In the genomic region with DNA sequence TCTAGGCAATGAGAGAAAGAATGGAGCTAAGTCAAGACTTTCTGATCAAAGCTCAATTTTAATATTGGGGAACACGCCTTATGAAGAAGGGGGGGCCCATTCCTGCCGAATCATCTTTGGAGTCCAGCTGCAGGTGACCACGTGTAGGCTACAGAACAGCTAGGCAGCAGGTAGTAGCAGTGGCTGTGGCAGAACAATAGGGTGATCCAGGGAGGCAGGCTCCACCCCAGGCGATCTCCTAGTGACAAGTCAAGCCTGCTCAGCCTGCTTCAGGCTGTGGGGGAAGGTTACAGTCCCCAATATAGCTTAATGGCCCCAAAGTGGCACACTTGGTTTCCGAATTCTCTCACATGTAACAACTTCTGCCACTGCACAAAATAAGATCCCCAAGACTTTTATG, we compare ENCODE assay signal across 27 mouse cellular contexts. TPM values are rescaled to one million over a fixed set of nuclear protein-coding genes. Genes with fewer than 3 reads are reported as not detected.
"Had no signal": no experiment of that assay in that cellular context is flagged by ENCODE, and none has a peak within 500 bp of the region (broad histone marks: within the 10 kb centered on the region; RNA-seq: fewer than 3 reads in every experiment).

No protein-coding gene starts in this region.

- H3K4me2 ChIP-seq: heart, embryonic 12.5 days; hindbrain, embryonic 12.5 days; hindbrain, embryonic 14.5 days; intestine, embryonic 15.5 days; kidney, embryonic 15.5 days; limb, embryonic 13.5 days; limb, embryonic 15.5 days; liver, embryonic 11.5 days had no signal

- ATAC-seq: hindbrain, embryonic 16.5 days; inflammation-experienced regulatory T-cells, adult 6 months; intestine, embryonic 15.5 days; intestine, postnatal 0 days had no signal

- H3K4me1 ChIP-seq: hindbrain, embryonic 10.5 days; hindbrain, embryonic 12.5 days; intestine, embryonic 15.5 days; kidney, embryonic 15.5 days; limb, embryonic 13.5 days; limb, embryonic 15.5 days had no signal

- H3K27ac ChIP-seq: gastrocnemius, adult 2 months; heart, adult 2 months; hindbrain, embryonic 10.5 days; hindbrain, embryonic 12.5 days; hindbrain, embryonic 14.5 days; intestine, embryonic 15.5 days; kidney, embryonic 15.5 days; kidney, postnatal 0 days; limb, embryonic 13.5 days; limb, embryonic 15.5 days; liver, embryonic 14.5 days had no signal

- H3K9me3 ChIP-seq: heart, embryonic 12.5 days; hindbrain, embryonic 10.5 days; hindbrain, embryonic 12.5 days; intestine, embryonic 15.5 days; kidney, embryonic 15.5 days; limb, embryonic 13.5 days; limb, embryonic 15.5 days had no signal

- H3K27me3 ChIP-seq: heart, embryonic 12.5 days; hindbrain, embryonic 12.5 days; intestine, embryonic 15.5 days; kidney, embryonic 15.5 days; limb, embryonic 13.5 days; limb, embryonic 15.5 days had no signal

- H3K4me3 ChIP-seq: gastrocnemius, adult 2 months; heart, adult 2 months; heart, embryonic 12.5 days; hindbrain, embryonic 10.5 days; hindbrain, embryonic 12.5 days; intestine, embryonic 15.5 days; kidney, embryonic 15.5 days; limb, embryonic 13.5 days; limb, embryonic 15.5 days had no signal

- H3K36me3 ChIP-seq: heart, embryonic 12.5 days; hindbrain, embryonic 10.5 days; hindbrain, embryonic 12.5 days; intestine, embryonic 15.5 days; kidney, embryonic 15.5 days; limb, embryonic 13.5 days; limb, embryonic 15.5 days had no signal

- DNase-seq: gastrocnemius, adult 2 months; gastrocnemius, postnatal 10 days; gastrocnemius, postnatal 25 days; heart, adult 2 months; heart, postnatal 10 days; heart, postnatal 4 days; kidney, adult 2 months; kidney, adult 9 months; kidney, postnatal 14 days; kidney, postnatal 36 days; layer of hippocampus, adult 9-11 months; layer of hippocampus, postnatal 36 days; left cerebral cortex, postnatal 4 days had no signal

- H3K9ac ChIP-seq: heart, embryonic 12.5 days; hindbrain, embryonic 12.5 days; hindbrain, embryonic 14.5 days; intestine, embryonic 15.5 days; kidney, embryonic 15.5 days; limb, embryonic 13.5 days; limb, embryonic 15.5 days; liver, embryonic 14.5 days had no signal

RNA-seq across cellular contexts. Expression of gene Cdkl1, which starts 58.8 kb away (rescaled TPM):
- polyA plus RNA-seq: inflammation-experienced regulatory T-cells, adult 6 months had no signal
